In genomic region chr1:134201751-134202420, GRCm38 (mm10) we compare ENCODE assay signal across 8 mouse cellular contexts. TPM values are rescaled to one million over a fixed set of nuclear protein-coding genes. Genes with fewer than 3 reads are reported as not detected.
DNase-seq lines count a peak whose midpoint lies in the region; ATAC-seq and TF ChIP-seq lines count a peak whose summit lies in the region.

No protein-coding gene starts in this region.

- peak; percentile 55; the same call in 1 of the 2 replicates for TF ChIP-seq CTCF in testis, adult 2 months (IDR thresholded peaks at IDR 0.05; ENCODE audit: control insufficient read depth, insufficient read depth, insufficient replicate concordance, low read depth, low read length)

- peak; percentile 27 to 35 for DNase-seq in heart, adult 9 months (ENCODE audit: low spot score in 2 of 2)
- DNase-seq in heart, postnatal 25 days (ENCODE audit: low spot score) = no peak
- DNase-seq in testis, postnatal 14 days (ENCODE audit: low spot score) = no peak
- peak; percentile 78 for DNase-seq in kidney, postnatal 10 days
- peak; percentile 58 for DNase-seq in neural tube, embryonic 11.5 days (ENCODE audit: low spot score)
- no peak for DNase-seq in T-cell, adult 2 months (ENCODE audit: low spot score)

- H3K27ac ChIP-seq in testis, adult 2 months (ENCODE audit: control insufficient read depth, insufficient read depth, low read depth, low read length) = no peak overlapping the region
- H3K27ac ChIP-seq in neural tube, embryonic 11.5 days (ENCODE audit: low read depth, low read length) = no peak overlapping the region

- WGBS in neural tube, embryonic 11.5 days = 29% methylated on average over 3 of the region's 3 CpGs

- H3K9ac ChIP-seq in neural tube, embryonic 11.5 days (ENCODE audit: low read length) = no peak overlapping the region

- no peak overlapping the region for H3K4me2 ChIP-seq in neural tube, embryonic 11.5 days (ENCODE audit: low read depth)

- no peaks in the 10 kb centered on the region for H3K27me3 ChIP-seq in testis, adult 2 months (ENCODE audit: control insufficient read depth, insufficient read depth, low read length)
- H3K27me3 ChIP-seq in neural tube, embryonic 11.5 days (ENCODE audit: control insufficient read depth, insufficient read depth, low read length) = no peaks in the 10 kb centered on the region

- H3K4me1 ChIP-seq in testis, adult 2 months (ENCODE audit: control insufficient read depth, insufficient read depth, low read length) = no peaks in the 10 kb centered on the region
- H3K4me1 ChIP-seq in neural tube, embryonic 11.5 days (ENCODE audit: control insufficient read depth, insufficient read depth, low read length) = no peaks in the 10 kb centered on the region

- ATAC-seq in common myeloid progenitor, adult 5-6 weeks (replicated peaks; ENCODE audit: low read depth, poor library complexity, severe bottlenecking) = peak; percentile 76
- ATAC-seq in neural tube, embryonic 11.5 days (ENCODE audit: insufficient read depth, low FRiP score, low TSS enrichment) = no peak

- H3K4me3 ChIP-seq in testis, adult 2 months (ENCODE audit: control insufficient read depth, low read depth, low read length) = no peak overlapping the region
- H3K4me3 ChIP-seq in neural tube, embryonic 11.5 days (ENCODE audit: low read depth, low read length) = no peak overlapping the region

- H3K36me3 ChIP-seq in testis, adult 2 months (ENCODE audit: control insufficient read depth, insufficient read depth, low read length) = no peaks in the 10 kb centered on the region
- H3K36me3 ChIP-seq in neural tube, embryonic 11.5 days (ENCODE audit: control insufficient read depth, insufficient read depth, low read length) = no peaks in the 10 kb centered on the region

- H3K9me3 ChIP-seq in neural tube, embryonic 11.5 days (ENCODE audit: control insufficient read depth, low read length) = no peaks in the 10 kb centered on the region

- intact Hi-C loops in heart, postnatal 25 days (cut with DNase I) = no loop called here

- no peak for TF ChIP-seq POLR2A in testis, adult 2 months (IDR thresholded peaks at IDR 0.05; ENCODE audit: control insufficient read depth, low read depth, low read length)

RNA-seq across cellular contexts. Expression of gene Mybph, which starts 8.6 kb away (rescaled TPM):
- total RNA-seq in heart, postnatal 25 days (2021) = not detected
- 0.16 and 0.20 TPM in 2 replicates for polyA plus RNA-seq in testis, adult 2 months (2012; rRNA removed)
- not detected in 2 replicates for total RNA-seq in common myeloid progenitor, adult 5-6 weeks (2017)
- 17.7 and 18.4 TPM in 2 replicates for polyA plus RNA-seq in neural tube, embryonic 11.5 days (2014; fragmentation: Nextera tagmentation; extraction: Ambion mirVana)

RNA-seq across cellular contexts. Expression of gene Chil1, which starts 19.9 kb away (rescaled TPM):
- total RNA-seq in heart, postnatal 25 days (2021) = under 1 TPM; 0.34 to 0.92 TPM
- 0.05 TPM in 1 of 2 replicates, not detected in the other for polyA plus RNA-seq in testis, adult 2 months (2012; rRNA removed)
- 3.1 and 8.3 TPM in 2 replicates for total RNA-seq in common myeloid progenitor, adult 5-6 weeks (2017)
- 0.81 and 3.2 TPM in 2 replicates for polyA plus RNA-seq in neural tube, embryonic 11.5 days (2014; fragmentation: Nextera tagmentation; extraction: Ambion mirVana)

RNA-seq across cellular contexts. Expression of gene Adora1, which starts 33.3 kb away (rescaled TPM):
- total RNA-seq in heart, postnatal 25 days (2021) = 10 to 100 TPM; 15.5 to 20.5 TPM
- polyA plus RNA-seq in testis, adult 2 months (2012; rRNA removed) = 19.4 and 28.0 TPM in 2 replicates
- not detected in 2 replicates for total RNA-seq in common myeloid progenitor, adult 5-6 weeks (2017)
- polyA plus RNA-seq in neural tube, embryonic 11.5 days (2014; fragmentation: Nextera tagmentation; extraction: Ambion mirVana) = 1.4 and 1.5 TPM in 2 replicates

Comparison
In these comparisons a context has a peak if more than half of its experiments do, and no peak if none do; other contexts are left out.
1. DNase-seq: peak in heart, adult 9 months (2 of 2), kidney, postnatal 10 days (single experiment) and neural tube, embryonic 11.5 days (single experiment); none in heart, postnatal 25 days (single experiment), testis, postnatal 14 days (single experiment) and T-cell, adult 2 months (single experiment).
2. RNA of gene Adora1, which starts 33.3 kb away (total RNA-seq): 15.5 to 20.5 TPM in heart, postnatal 25 days; not detected in common myeloid progenitor, adult 5-6 weeks; every median in the first group is over 10 times any median in the second.